Mouse (Mus musculus) cerebellum, adult 11-12 months (tissue): ENCODE results near the gene Asap2.
A peak's percentile ranks its signal among the peaks of the same experiment; 100 is the strongest.

ENCODE experiments used
- DNase-seq: peaks from one replicate; pipeline ENCODE4 v3.0.0; 2022

The Asap2 gene

GRCm38 (mm10) chr12:21268083-21268616 lies 277.9 kb downstream of the Asap2 start:
- peak; percentile 67 for DNase-seq

- DNase-seq, result peak; percentile 83
These were observed 284.2 kb downstream of the Asap2 start for GRCm38 (mm10) chr12:21274446-21274845.

GRCm38 (mm10) chr12:21277352-21277864 lies 287.1 kb downstream of the Asap2 start:
- DNase-seq, result no peak

- no peak for DNase-seq
These were observed 294.6 kb downstream of the Asap2 start, which contains the start of gene Cpsf3 for GRCm38 (mm10) chr12:21284761-21285441. Gene Cpsf3 (plus strand): TSS chr12:21285391.

- no peak for DNase-seq
These were observed 295.4 kb downstream of the Asap2 start for GRCm38 (mm10) chr12:21285508-21286242.

GRCm38 (mm10) chr12:21286243-21286622 lies 296.0 kb downstream of the Asap2 start, which contains the start of gene Itgb1bp1:
Gene Itgb1bp1 (minus strand): TSS chr12:21286284.
- peak; percentile 99 for DNase-seq

- peak; percentile 55 for DNase-seq
These were observed 296.7 kb downstream of the Asap2 start for GRCm38 (mm10) chr12:21286712-21287650.

- DNase-seq, result no peak
These were observed 298.6 kb downstream of the Asap2 start for GRCm38 (mm10) chr12:21288716-21289395.

- DNase-seq, result no peak
These were observed 299.4 kb downstream of the Asap2 start for GRCm38 (mm10) chr12:21289651-21290050.

GRCm38 (mm10) chr12:21298856-21299255 lies 308.6 kb downstream of the Asap2 start:
- DNase-seq, result no peak

GRCm38 (mm10) chr12:21301324-21301723 lies 311.1 kb downstream of the Asap2 start:
- no peak for DNase-seq

- no peak for DNase-seq
These were observed 311.7 kb downstream of the Asap2 start for GRCm38 (mm10) chr12:21301932-21302331.

GRCm38 (mm10) chr12:21302361-21302783 lies 312.1 kb downstream of the Asap2 start:
- no peak for DNase-seq

- DNase-seq, result no peak
These were observed 315.5 kb downstream of the Asap2 start for GRCm38 (mm10) chr12:21305741-21306140.

GRCm38 (mm10) chr12:21306721-21307120 lies 316.5 kb downstream of the Asap2 start:
- DNase-seq, result no peak

GRCm38 (mm10) chr12:21312201-21312600 lies 321.9 kb downstream of the Asap2 start:
- no peak for DNase-seq

- DNase-seq, result peak; percentile 85
These were observed 325.9 kb downstream of the Asap2 start, which contains the start of gene Iah1 for GRCm38 (mm10) chr12:21315923-21316868. Gene Iah1 (plus strand): TSS chr12:21316389.

GRCm38 (mm10) chr12:21316869-21317265 lies 326.6 kb downstream of the Asap2 start:
- DNase-seq, result no peak

- DNase-seq, result peak; percentile 56
These were observed 328.1 kb downstream of the Asap2 start for GRCm38 (mm10) chr12:21318143-21318895.
